Mouse (Mus musculus) liver, adult 2 months (tissue): ENCODE measurements around the gene Ubd.

Source experiments
- CTCF ChIP-seq: fragments of 200-500 bp; IDR thresholded peaks from 2 replicates; pipeline ENCODE4 v1.5.1; 2011; ENCODE audit warnings: low read depth, low read length, control low read depth
- POLR2A ChIP-seq: fragments of 200-500 bp; IDR thresholded peaks from 2 replicates; pipeline ENCODE4 v1.6.1; 2011; ENCODE audit warnings: low read length, control low read depth; ENCODE audit not compliant: insufficient read depth; ENCODE audit errors: extremely low read depth

GRCm38 (mm10) chr17:37219846-37220245 is 26.2 kb downstream of the Ubd start, which contains the start of gene Olfr96:
- no peak for TF ChIP-seq POLR2A
- no peak for TF ChIP-seq CTCF
